Mouse (Mus musculus) central nervous system, embryonic 14 days (tissue): ENCODE data around the gene Gm10644. TPM values are rescaled to one million over a fixed set of nuclear protein-coding genes. Genes with fewer than 3 reads are reported as not detected.

Experiments used
- polyA plus RNA-seq: library from polyadenylated mRNA; depleted of rRNA; stranded (reverse); fragments of >200 nt; gene quantifications from 2 replicates; pipeline ENCODE4 v1.2.3, GENCODE M21; 2012; rRNA removed

Gm10644 gene
- polyA plus RNA-seq = 0.63 and 0.70 TPM in 2 replicates

DNA sequence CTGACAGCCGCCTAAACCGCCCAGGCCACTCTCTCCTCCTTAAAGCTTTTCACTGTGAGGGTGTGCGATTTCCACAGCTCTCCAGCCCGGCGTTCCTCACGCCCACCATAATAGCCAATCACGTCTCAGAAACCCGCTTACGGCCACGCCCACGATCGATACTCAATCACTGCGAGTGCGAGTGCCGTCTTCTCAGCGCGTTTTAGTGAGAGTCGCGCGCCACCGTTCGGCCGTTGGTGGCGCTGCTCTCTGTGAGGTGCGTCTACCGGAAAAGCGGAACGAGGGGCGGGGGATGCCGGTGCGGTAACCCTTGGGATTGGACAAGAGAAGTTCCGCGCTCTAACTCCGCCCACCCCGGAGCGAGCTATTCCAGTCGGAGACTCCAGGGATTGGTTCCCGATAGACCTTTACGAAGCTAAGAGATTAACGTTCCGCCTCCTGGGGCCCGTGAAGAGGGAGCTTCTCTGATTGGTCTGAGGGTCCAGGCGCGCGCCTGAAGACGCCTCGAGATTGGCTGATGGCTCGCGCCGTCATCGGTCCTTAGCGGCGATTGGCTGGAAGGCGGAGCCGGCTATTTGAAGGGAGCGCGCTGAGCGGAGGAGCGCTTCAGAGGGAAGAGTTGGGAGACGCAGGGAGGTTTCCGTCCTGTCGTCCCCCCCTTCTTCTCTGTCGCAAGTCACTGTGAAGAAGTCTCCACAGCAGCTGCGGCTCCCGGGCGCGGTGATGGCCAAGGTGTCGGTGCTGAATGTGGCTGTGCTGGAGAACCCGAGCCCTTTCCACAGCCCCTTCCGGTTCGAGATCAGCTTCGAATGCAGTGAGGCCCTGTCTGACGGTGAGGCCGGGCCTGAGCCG is at the start of gene Gm10644, which contains the start of gene Asf1b:
Gene Gm10644 (minus strand): TSS at position 100 of the 852 bp plus-strand sequence.
Gene Asf1b (plus strand): TSS at position 402 of the 852 bp plus-strand sequence.

DNA sequence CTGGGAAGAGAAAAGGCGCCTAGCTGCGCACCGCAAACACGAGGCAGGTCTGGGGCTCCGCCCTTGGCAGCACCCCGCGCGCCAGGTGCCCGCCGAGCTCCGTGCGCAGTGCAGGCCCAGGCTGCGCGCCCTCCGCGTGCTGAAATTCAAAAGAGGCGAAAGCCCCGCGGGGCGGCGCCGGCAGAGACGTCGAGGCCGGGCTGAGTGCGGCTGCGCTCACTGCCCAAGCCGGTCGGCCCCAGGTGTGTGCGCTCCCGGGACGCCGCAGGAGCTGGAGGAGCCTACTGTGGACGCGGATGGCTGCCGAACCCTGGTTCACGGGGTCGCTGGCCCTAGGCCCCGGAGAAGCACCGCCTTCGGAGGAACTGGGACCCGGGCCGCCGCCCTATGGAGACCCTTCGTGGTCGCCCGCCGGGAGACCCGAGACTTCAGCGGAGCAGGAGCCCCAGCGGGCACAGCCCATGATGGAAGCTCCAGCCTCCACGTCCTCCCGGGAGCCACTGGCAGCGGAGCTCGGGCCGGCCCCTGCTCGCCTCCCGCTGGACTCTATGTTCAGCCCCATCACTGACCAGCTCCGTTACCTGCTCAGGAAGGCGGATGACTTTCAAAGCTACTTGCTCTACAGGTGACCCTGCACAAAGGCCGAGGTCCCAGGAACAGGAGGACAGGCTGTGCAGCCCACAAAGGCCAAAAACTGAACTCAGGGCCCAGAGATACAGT is 46.4 kb upstream of the Gm10644 start, which contains the start of gene 1700067K01Rik:
Gene 1700067K01Rik (plus strand): TSS at position 222 of the 720 bp plus-strand sequence.

DNA sequence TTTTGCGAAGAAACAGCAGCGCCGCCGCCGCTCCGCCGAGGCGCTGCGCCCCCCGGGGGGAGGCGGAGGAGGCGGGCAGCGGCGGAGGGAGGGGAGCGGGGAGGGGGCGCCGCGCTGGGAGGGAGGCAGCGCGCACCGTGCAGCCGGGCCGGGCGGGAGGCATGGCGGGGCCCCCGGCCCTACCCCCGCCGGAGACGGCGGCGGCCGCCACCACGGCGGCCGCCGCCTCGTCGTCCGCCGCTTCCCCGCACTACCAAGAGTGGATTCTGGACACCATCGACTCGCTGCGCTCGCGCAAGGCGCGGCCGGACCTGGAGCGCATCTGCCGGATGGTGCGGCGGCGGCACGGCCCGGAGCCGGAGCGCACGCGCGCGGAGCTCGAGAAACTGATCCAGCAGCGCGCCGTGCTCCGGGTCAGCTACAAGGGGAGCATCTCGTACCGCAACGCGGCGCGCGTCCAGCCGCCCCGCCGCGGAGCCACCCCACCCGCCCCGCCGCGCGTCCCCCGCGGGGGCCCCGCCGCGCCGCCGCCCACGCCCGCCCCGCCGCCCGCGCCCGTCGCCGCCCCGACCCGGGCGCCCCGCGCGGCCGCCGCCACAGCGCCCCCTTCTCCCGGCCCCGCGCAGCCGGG is 42.6 kb upstream of the Gm10644 start, which contains the start of gene Samd1:
Gene Samd1 (plus strand): TSS at position 162 of the 631 bp plus-strand sequence.

DNA sequence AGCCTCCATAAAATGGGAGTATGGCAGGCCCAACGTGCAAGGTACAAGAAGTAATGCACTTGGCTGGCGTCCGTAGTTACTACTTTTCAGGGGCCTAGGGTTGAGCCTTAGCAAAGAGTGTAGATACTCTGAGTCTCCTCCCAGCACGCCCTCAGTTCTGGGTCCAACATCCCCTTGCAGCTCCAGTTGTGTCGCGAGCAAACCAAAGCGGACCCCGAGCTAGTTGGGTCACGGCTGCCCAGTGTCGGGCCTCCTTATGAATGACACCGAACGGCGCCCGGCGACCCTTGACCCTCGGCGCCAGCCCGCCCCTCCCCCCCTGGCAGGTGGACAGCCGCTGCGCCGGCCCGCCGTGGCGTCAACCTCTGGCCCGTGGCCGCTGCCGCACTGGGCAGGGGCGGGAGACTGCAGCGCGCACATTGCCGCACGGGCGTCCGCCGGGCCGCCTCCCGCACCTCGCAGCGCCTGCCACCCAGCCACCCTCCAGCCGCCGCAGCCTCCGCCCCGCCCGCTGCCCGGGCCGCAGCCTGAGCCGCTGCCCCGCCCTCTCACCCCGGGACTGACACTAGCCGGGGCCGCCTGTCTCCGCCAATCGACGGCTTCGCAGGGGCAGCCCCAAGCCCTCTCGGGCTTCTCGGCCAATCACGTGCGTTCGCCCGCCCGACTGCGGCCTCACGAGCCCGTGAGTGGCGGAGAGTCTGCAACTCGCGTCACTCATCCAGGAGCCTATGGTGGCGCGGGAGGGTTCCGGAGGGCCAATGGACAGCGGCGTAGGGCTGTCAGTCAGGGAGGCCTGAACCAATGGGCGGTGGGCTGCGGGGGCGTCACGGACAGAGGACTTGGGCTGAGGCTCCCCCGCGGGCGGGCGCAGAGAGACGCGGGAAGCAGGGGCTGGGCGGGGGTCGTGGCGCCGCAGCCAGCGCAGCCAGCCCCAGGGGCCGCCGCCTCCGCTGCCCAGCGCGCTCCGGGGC is 17.4 kb upstream of the Gm10644 start, which contains the start of gene Prkaca:
Gene Prkaca (plus strand): TSS at position 844 of the 971 bp plus-strand sequence.

DNA sequence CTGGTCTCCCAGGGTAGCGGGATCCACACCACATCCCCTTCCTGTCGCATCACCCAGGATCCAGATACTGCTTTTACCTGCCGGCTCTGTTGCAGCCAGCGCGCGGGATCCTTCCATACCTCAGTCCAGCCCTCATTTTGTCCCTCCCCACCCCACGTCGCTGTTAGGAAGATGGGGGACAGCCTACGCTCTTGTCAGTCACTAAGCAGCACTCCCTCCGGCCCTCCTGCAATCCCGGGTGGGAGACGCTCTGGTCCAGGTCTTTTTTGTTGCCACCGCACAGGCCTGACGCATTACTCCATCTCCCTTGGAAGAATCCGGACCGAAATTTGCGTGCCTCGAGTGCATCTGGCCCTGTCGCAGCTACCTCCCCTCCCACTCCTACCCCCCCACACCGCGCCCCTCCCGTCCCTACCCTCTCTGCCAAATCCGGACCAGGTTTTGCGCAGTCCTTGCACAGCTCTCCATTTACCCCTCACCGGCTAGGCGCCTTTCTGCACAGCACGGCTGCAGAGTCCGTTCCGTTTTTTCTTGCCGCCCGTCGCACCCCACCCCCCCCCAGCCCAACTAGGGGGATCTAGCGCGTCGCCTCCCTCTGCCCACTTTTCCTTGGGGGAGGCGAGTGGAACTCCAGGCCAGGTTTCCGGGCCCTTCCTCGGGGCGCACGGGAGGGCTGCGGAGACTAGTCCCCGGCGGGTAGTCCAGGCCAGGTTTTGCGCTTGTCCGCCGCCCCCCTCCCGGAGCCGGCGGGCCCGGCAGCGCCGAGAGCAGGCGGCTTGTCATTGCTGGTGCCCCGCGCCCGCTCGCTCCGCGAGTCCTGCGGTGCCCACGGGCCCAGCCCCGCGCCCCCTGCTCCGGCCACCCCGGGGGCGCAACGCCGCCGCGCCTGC is 55.4 kb downstream of the Gm10644 start, which contains the start of gene Adgrl1:
Gene Adgrl1 (plus strand): TSS at position 743 of the 890 bp plus-strand sequence.

Other genes starting within 250 kb of the Gm10644 start
- 86.0 and 87.4 TPM in 2 replicates for gene Ddx39, start 240.0 kb downstream of the Gm10644 start, polyA plus RNA-seq
- gene Adgre5, start 213.9 kb downstream of the Gm10644 start, polyA plus RNA-seq = 17.3 and 26.4 TPM in 2 replicates
- 200 and 205 TPM in 2 replicates for gene Adgrl1, start 55.1 kb downstream of the Gm10644 start, polyA plus RNA-seq
- gene Asf1b, start 302 bp upstream of the Gm10644 start, polyA plus RNA-seq = 29.1 and 31.7 TPM in 2 replicates
- gene Prkaca, start 17.8 kb upstream of the Gm10644 start, polyA plus RNA-seq = 120 and 126 TPM in 2 replicates
- gene Samd1, start 42.5 kb upstream of the Gm10644 start, polyA plus RNA-seq = 80.0 and 80.3 TPM in 2 replicates
- 0.45 and 0.88 TPM in 2 replicates for gene 1700067K01Rik, start 46.3 kb upstream of the Gm10644 start, polyA plus RNA-seq
- gene 2210011C24Rik, start 57.0 kb upstream of the Gm10644 start, polyA plus RNA-seq = 0.12 and 0.15 TPM in 2 replicates
- gene Palm3, start 66.3 kb upstream of the Gm10644 start, polyA plus RNA-seq = 3.1 and 4.9 TPM in 2 replicates
- gene Il27ra, start 87.4 kb upstream of the Gm10644 start, polyA plus RNA-seq = 0.50 and 0.90 TPM in 2 replicates
- gene Rln3, start 89.8 kb upstream of the Gm10644 start, polyA plus RNA-seq = 0.10 and 0.39 TPM in 2 replicates
- gene Gm10643, start 109.9 kb upstream of the Gm10644 start, polyA plus RNA-seq = 2.6 TPM in 2 replicates
- 30.3 and 36.4 TPM in 2 replicates for gene Rfx1, start 111.6 kb upstream of the Gm10644 start, polyA plus RNA-seq
- gene Dcaf15, start 149.6 kb upstream of the Gm10644 start, polyA plus RNA-seq = 110 and 117 TPM in 2 replicates
- 0.18 and 0.85 TPM in 2 replicates for gene Podnl1, start 170.8 kb upstream of the Gm10644 start, polyA plus RNA-seq
- gene Cc2d1a, start 192.7 kb upstream of the Gm10644 start, polyA plus RNA-seq = 40.1 and 44.7 TPM in 2 replicates
- gene 4930432K21Rik, start 192.8 kb upstream of the Gm10644 start, polyA plus RNA-seq = 2.1 and 2.6 TPM in 2 replicates
- gene Nanos3, start 230.0 kb upstream of the Gm10644 start, polyA plus RNA-seq = 7.3 and 8.5 TPM in 2 replicates